20 mouse cellular contexts compared by ENCODE assay signal in the genomic region with DNA sequence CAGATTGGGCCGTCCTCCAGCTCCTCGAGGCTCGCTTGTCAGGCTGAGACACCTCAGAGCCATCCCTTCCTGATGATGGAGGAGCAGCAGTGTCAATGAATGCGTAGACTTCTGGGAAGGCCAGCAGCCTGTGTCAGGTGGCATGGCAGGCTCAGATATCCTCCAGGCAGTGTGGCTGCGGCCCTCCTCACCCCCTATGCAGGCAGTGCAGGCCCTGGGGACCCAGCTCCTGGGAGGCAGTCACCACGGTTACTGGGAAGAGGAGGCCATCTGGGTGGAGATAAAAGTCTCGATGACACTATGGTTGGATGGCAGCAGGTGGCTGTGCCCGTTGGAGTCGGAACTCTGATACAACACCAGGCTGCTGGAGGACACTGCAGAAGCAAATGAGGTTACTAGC. TPM values are rescaled to one million over a fixed set of nuclear protein-coding genes. Genes with fewer than 3 reads are reported as not detected.
A peak's percentile ranks its signal among the peaks of the same experiment; 100 is the strongest.
DNase-seq lines count a peak whose midpoint lies in the region; ATAC-seq lines count a peak whose summit lies in the region.
"Had no signal": no experiment of that assay in that cellular context is flagged by ENCODE, and none has a peak within 500 bp of the region (broad histone marks: within the 10 kb centered on the region; RNA-seq: fewer than 3 reads in every experiment).

No protein-coding gene starts in this region.

- H3K9ac ChIP-seq in hindbrain, embryonic 13.5 days: no peak overlapping the region
- no peak overlapping the region for H3K9ac ChIP-seq in hindbrain, embryonic 11.5 days (ENCODE audit: low read depth, low read length)
- H3K9ac ChIP-seq in midbrain, embryonic 12.5 days (replicated peaks): no peak overlapping the region
- H3K9ac ChIP-seq in embryonic facial prominence, embryonic 14.5 days (ENCODE audit: low read depth, low read length): no peak overlapping the region
- H3K9ac ChIP-seq: embryonic facial prominence, embryonic 13.5 days; forebrain, embryonic 13.5 days; heart, embryonic 13.5 days had no signal

- 0 out of 2 replicates have a peak overlapping the region, but pooled peaks have one; percentile 36 for H3K27ac ChIP-seq in hindbrain, embryonic 13.5 days
- H3K27ac ChIP-seq in hindbrain, embryonic 11.5 days (ENCODE audit: low read depth, low read length): no peak overlapping the region
- H3K27ac ChIP-seq in midbrain, embryonic 12.5 days (replicated peaks): 0 out of 2 replicates have a peak overlapping the region, but pooled peaks have one; percentile 35
- H3K27ac ChIP-seq in midbrain, embryonic 10.5 days (replicated peaks): no peak overlapping the region
- no peak overlapping the region for H3K27ac ChIP-seq in embryonic facial prominence, embryonic 14.5 days (replicated peaks; ENCODE audit: low read depth, low read length)
- H3K27ac ChIP-seq: embryonic facial prominence, embryonic 13.5 days; heart, embryonic 13.5 days had no signal

- ATAC-seq in hindbrain, embryonic 13.5 days (ENCODE audit: low FRiP score): no peak
- no peak for ATAC-seq in hindbrain, embryonic 11.5 days (ENCODE audit: low FRiP score)
- no peak for ATAC-seq in midbrain, embryonic 12.5 days (ENCODE audit: low FRiP score, low read depth)
- peak; percentile 63 for ATAC-seq in embryonic facial prominence, embryonic 14.5 days (ENCODE audit: low read depth)
- ATAC-seq: forebrain, embryonic 13.5 days had no signal

- H3K27me3 ChIP-seq in hindbrain, embryonic 13.5 days: no peaks in the 10 kb centered on the region
- H3K27me3 ChIP-seq in hindbrain, embryonic 11.5 days (ENCODE audit: control insufficient read depth, insufficient read depth, low read length): no peaks in the 10 kb centered on the region
- H3K27me3 ChIP-seq in midbrain, embryonic 12.5 days: no peaks in the 10 kb centered on the region
- H3K27me3 ChIP-seq in midbrain, embryonic 10.5 days (ENCODE audit: low read depth, poor library complexity, severe bottlenecking): no peaks in the 10 kb centered on the region
- no peaks in the 10 kb centered on the region for H3K27me3 ChIP-seq in embryonic facial prominence, embryonic 14.5 days (replicated peaks; ENCODE audit: control insufficient read depth, insufficient read depth, low read length)
- H3K27me3 ChIP-seq: embryonic facial prominence, embryonic 13.5 days; forebrain, embryonic 13.5 days; heart, embryonic 13.5 days had no signal

- peaks cover 18% of the 10 kb centered on the region for H3K4me1 ChIP-seq in hindbrain, embryonic 13.5 days (replicated peaks)
- H3K4me1 ChIP-seq in hindbrain, embryonic 11.5 days (replicated peaks; ENCODE audit: control insufficient read depth, insufficient read depth, low read length): no peaks in the 10 kb centered on the region
- H3K4me1 ChIP-seq in midbrain, embryonic 12.5 days: 0 out of 2 replicates have a peak, but pooled peaks cover 3% of the 10 kb centered on the region
- H3K4me1 ChIP-seq in midbrain, embryonic 10.5 days: peaks cover 10% of the 10 kb centered on the region
- H3K4me1 ChIP-seq in embryonic facial prominence, embryonic 14.5 days (ENCODE audit: control insufficient read depth, insufficient read depth, low read length): peaks cover 7% of the 10 kb centered on the region; the same call in 1 of the 2 replicates
- H3K4me1 ChIP-seq: forebrain, embryonic 13.5 days had no signal

- peaks cover 49% of the 10 kb centered on the region for H3K36me3 ChIP-seq in hindbrain, embryonic 13.5 days
- 0 out of 2 replicates have a peak, but pooled peaks cover 11% of the 10 kb centered on the region for H3K36me3 ChIP-seq in hindbrain, embryonic 11.5 days (ENCODE audit: control insufficient read depth, insufficient read depth, low read length)
- H3K36me3 ChIP-seq in midbrain, embryonic 12.5 days: peaks cover 45% of the 10 kb centered on the region
- peaks cover 57% of the 10 kb centered on the region for H3K36me3 ChIP-seq in midbrain, embryonic 10.5 days
- H3K36me3 ChIP-seq in embryonic facial prominence, embryonic 14.5 days (ENCODE audit: control insufficient read depth, insufficient read depth, low read length): peaks cover 43% of the 10 kb centered on the region

- H3K4me3 ChIP-seq in hindbrain, embryonic 13.5 days: no peak overlapping the region
- no peak overlapping the region for H3K4me3 ChIP-seq in hindbrain, embryonic 11.5 days (ENCODE audit: low read depth, low read length)
- no peak overlapping the region for H3K4me3 ChIP-seq in midbrain, embryonic 12.5 days
- H3K4me3 ChIP-seq in midbrain, embryonic 10.5 days: no peak overlapping the region
- H3K4me3 ChIP-seq in embryonic facial prominence, embryonic 14.5 days (ENCODE audit: low read depth, low read length): no peak overlapping the region
- H3K4me3 ChIP-seq: embryonic facial prominence, embryonic 13.5 days; forebrain, embryonic 13.5 days; heart, embryonic 13.5 days had no signal

- 73% methylated on average over 9 of the region's 9 CpGs for WGBS in hindbrain, embryonic 13.5 days
- WGBS in hindbrain, embryonic 11.5 days: 83% methylated on average over 9 of the region's 9 CpGs
- WGBS in midbrain, embryonic 12.5 days: 80% methylated on average over 9 of the region's 9 CpGs
- WGBS in midbrain, embryonic 10.5 days: 88% methylated on average over 9 of the region's 9 CpGs
- 82% methylated on average over 9 of the region's 9 CpGs for WGBS in embryonic facial prominence, embryonic 14.5 days

- H3K4me2 ChIP-seq in hindbrain, embryonic 13.5 days: no peak overlapping the region
- no peak overlapping the region for H3K4me2 ChIP-seq in hindbrain, embryonic 11.5 days (replicated peaks; ENCODE audit: low read depth, low read length)
- no peak overlapping the region for H3K4me2 ChIP-seq in midbrain, embryonic 12.5 days (replicated peaks)
- no peak overlapping the region for H3K4me2 ChIP-seq in embryonic facial prominence, embryonic 14.5 days (ENCODE audit: low read depth, low read length)
- H3K4me2 ChIP-seq: embryonic facial prominence, embryonic 13.5 days; forebrain, embryonic 13.5 days; heart, embryonic 13.5 days had no signal

- no peak for DNase-seq in hindbrain, embryonic 11.5 days (ENCODE audit: low spot score)
- no peak for DNase-seq in midbrain, embryonic 10.5 days (ENCODE audit: low spot score)
- DNase-seq in MN1 (ENCODE audit: low spot score): peak; percentile 69
- no peak for DNase-seq in embryonic facial prominence, embryonic 14.5 days (ENCODE audit: low spot score)
- no peak for DNase-seq in heart, postnatal 4 days
- DNase-seq in adrenal gland, postnatal 14 days: no peak
- DNase-seq: adrenal gland, adult 8-10 months; embryo, embryonic 11 days; gastrocnemius, postnatal 36 days; heart, adult 11 months; heart, postnatal 36 days had no signal

- H3K9me3 ChIP-seq in hindbrain, embryonic 13.5 days: no peaks in the 10 kb centered on the region
- H3K9me3 ChIP-seq in hindbrain, embryonic 11.5 days (ENCODE audit: control insufficient read depth, low read length): no peaks in the 10 kb centered on the region
- no peaks in the 10 kb centered on the region for H3K9me3 ChIP-seq in midbrain, embryonic 12.5 days
- no peaks in the 10 kb centered on the region for H3K9me3 ChIP-seq in midbrain, embryonic 10.5 days (replicated peaks)
- H3K9me3 ChIP-seq in embryonic facial prominence, embryonic 14.5 days (ENCODE audit: control insufficient read depth, low read length): no peaks in the 10 kb centered on the region
- H3K9me3 ChIP-seq: embryonic facial prominence, embryonic 13.5 days; forebrain, embryonic 13.5 days; heart, embryonic 13.5 days had no signal

RNA-seq across cellular contexts. Expression of gene 2210016L21Rik, which starts 7.9 kb away (rescaled TPM):
- polyA plus RNA-seq in hindbrain, embryonic 13.5 days (2015; fragmentation: Nextera tagmentation; extraction: Ambion mirVana): 107 and 110 TPM in 2 replicates
- 48.1 and 57.4 TPM in 2 replicates for polyA plus RNA-seq in hindbrain, embryonic 11.5 days (2014; fragmentation: Nextera tagmentation; extraction: Ambion mirVana)
- 62.9 and 63.1 TPM in 2 replicates for polyA plus RNA-seq in midbrain, embryonic 12.5 days (2016; fragmentation: Nextera tagmentation; extraction: Ambion mirVana)
- 48.7 and 50.3 TPM in 2 replicates for polyA plus RNA-seq in midbrain, embryonic 10.5 days (2016; fragmentation: Nextera tagmentation; extraction: Ambion mirVana)
- 46.8 and 63.2 TPM in 2 replicates for polyA plus RNA-seq in embryonic facial prominence, embryonic 14.5 days (2014; fragmentation: Nextera tagmentation; extraction: Ambion mirVana)
- total RNA-seq in heart, postnatal 4 days (2021): 10 to 100 TPM; 27.7 to 34.9 TPM
- total RNA-seq in adrenal gland, postnatal 14 days (2021): 36.2 and 36.3 TPM in 2 replicates

RNA-seq across cellular contexts. Expression of gene Hnf1a, which starts 21.1 kb away (rescaled TPM):
- 0.10 TPM in 1 of 2 replicates, not detected in the other for polyA plus RNA-seq in hindbrain, embryonic 13.5 days (2015; fragmentation: Nextera tagmentation; extraction: Ambion mirVana)
- polyA plus RNA-seq in hindbrain, embryonic 11.5 days (2014; fragmentation: Nextera tagmentation; extraction: Ambion mirVana): 0.04 TPM in 1 of 2 replicates, not detected in the other
- polyA plus RNA-seq in midbrain, embryonic 12.5 days (2016; fragmentation: Nextera tagmentation; extraction: Ambion mirVana): 0.05 and 0.07 TPM in 2 replicates
- polyA plus RNA-seq in midbrain, embryonic 10.5 days (2016; fragmentation: Nextera tagmentation; extraction: Ambion mirVana): 0.06 TPM in 1 of 2 replicates, not detected in the other
- 0.10 TPM in 2 replicates for polyA plus RNA-seq in embryonic facial prominence, embryonic 14.5 days (2014; fragmentation: Nextera tagmentation; extraction: Ambion mirVana)
- total RNA-seq in heart, postnatal 4 days (2021): not detected
- total RNA-seq in adrenal gland, postnatal 14 days (2021): 0.26 and 2.0 TPM in 2 replicates
- total RNA-seq: adrenal gland, adult 8-10 months; common myeloid progenitor, adult 5-6 weeks; gastrocnemius, adult 8-10 months; gastrocnemius, postnatal 36 days; heart, postnatal 36 days had no signal
- polyA plus RNA-seq: brain, embryonic 14.5 days; embryonic facial prominence, embryonic 13.5 days; heart, postnatal 0 days had no signal

RNA-seq across cellular contexts. Expression of gene Oasl1, which starts 26.8 kb away (rescaled TPM):
- polyA plus RNA-seq in hindbrain, embryonic 13.5 days (2015; fragmentation: Nextera tagmentation; extraction: Ambion mirVana): 0.21 and 0.57 TPM in 2 replicates
- polyA plus RNA-seq in hindbrain, embryonic 11.5 days (2014; fragmentation: Nextera tagmentation; extraction: Ambion mirVana): 0.25 and 0.39 TPM in 2 replicates
- 0.19 TPM in 1 of 2 replicates, not detected in the other for polyA plus RNA-seq in midbrain, embryonic 12.5 days (2016; fragmentation: Nextera tagmentation; extraction: Ambion mirVana)
- polyA plus RNA-seq in midbrain, embryonic 10.5 days (2016; fragmentation: Nextera tagmentation; extraction: Ambion mirVana): not detected in 2 replicates
- 0.56 and 0.85 TPM in 2 replicates for polyA plus RNA-seq in embryonic facial prominence, embryonic 14.5 days (2014; fragmentation: Nextera tagmentation; extraction: Ambion mirVana)
- under 1 TPM in 1 of 2 experiments, not detected in 1; 0.18 TPM for total RNA-seq in heart, postnatal 4 days (2021)
- total RNA-seq in adrenal gland, postnatal 14 days (2021): 0.83 and 1.5 TPM in 2 replicates
- total RNA-seq: gastrocnemius, adult 8-10 months had no signal

RNA-seq across cellular contexts. Expression of gene Oasl2, which starts 53.1 kb away (rescaled TPM):
- 3.5 and 3.6 TPM in 2 replicates for polyA plus RNA-seq in hindbrain, embryonic 13.5 days (2015; fragmentation: Nextera tagmentation; extraction: Ambion mirVana)
- 0.92 and 1.5 TPM in 2 replicates for polyA plus RNA-seq in hindbrain, embryonic 11.5 days (2014; fragmentation: Nextera tagmentation; extraction: Ambion mirVana)
- polyA plus RNA-seq in midbrain, embryonic 12.5 days (2016; fragmentation: Nextera tagmentation; extraction: Ambion mirVana): 1.4 and 2.0 TPM in 2 replicates
- 0.54 and 0.88 TPM in 2 replicates for polyA plus RNA-seq in midbrain, embryonic 10.5 days (2016; fragmentation: Nextera tagmentation; extraction: Ambion mirVana)
- 3.5 and 5.0 TPM in 2 replicates for polyA plus RNA-seq in embryonic facial prominence, embryonic 14.5 days (2014; fragmentation: Nextera tagmentation; extraction: Ambion mirVana)
- 1 to 10 TPM; 2.7 to 2.8 TPM for total RNA-seq in heart, postnatal 4 days (2021)
- total RNA-seq in adrenal gland, postnatal 14 days (2021): 6.5 and 7.7 TPM in 2 replicates

Comparison
In these comparisons a context has a peak if more than half of its experiments do, and no peak if none do; other contexts are left out.
1. H3K27ac ChIP-seq: peak in hindbrain, embryonic 13.5 days (single experiment) and midbrain, embryonic 12.5 days (single experiment); none in hindbrain, embryonic 11.5 days (single experiment), midbrain, embryonic 10.5 days (single experiment) and embryonic facial prominence, embryonic 14.5 days (single experiment).